Mouse (Mus musculus) heart, embryonic 12.5 days (tissue): ENCODE results near the gene Lsm2. TPM values are rescaled to one million over a fixed set of nuclear protein-coding genes. Genes with fewer than 3 reads are reported as not detected.
A peak's percentile ranks its signal among the peaks of the same experiment; 100 is the strongest.
"Not testable (repeated sequence)": the region's sequence is repeated elsewhere in the genome, so short reads cannot be mapped to it uniquely, and the experiment has no call there.

Source experiments
- ATAC-seq: fragments of 200-750 bp; cut with Nextera tagmentation; 2 replicates; pipeline ENCODE4 v1.8.0; 2017; ENCODE audit warnings: moderate TSS enrichment, moderate library complexity; ENCODE audit not compliant: insufficient number of reproducible peaks, low FRiP score
- H3K27ac ChIP-seq: fragments of 300-500 bp; sonication (generic); 2 replicates; pipeline ENCODE4 v1.5.1; 2016; ENCODE audit warnings: mild to moderate bottlenecking, moderate library complexity; ENCODE audit not compliant: poor library complexity, severe bottlenecking
- H3K27me3 ChIP-seq: fragments of 300-500 bp; sonication (generic); replicated peaks from 2 replicates; pipeline ENCODE4 v1.6.1; 2016; ENCODE audit warnings: mild to moderate bottlenecking, moderate library complexity
- H3K36me3 ChIP-seq: fragments of 300-500 bp; sonication (generic); 2 replicates; pipeline ENCODE4 v1.6.1; 2016; ENCODE audit warnings: mild to moderate bottlenecking, moderate library complexity
- H3K4me1 ChIP-seq: fragments of 300-500 bp; sonication (generic); replicated peaks from 2 replicates; pipeline ENCODE4 v1.6.1; 2016; ENCODE audit warnings: mild to moderate bottlenecking
- H3K4me2 ChIP-seq: fragments of 300-500 bp; sonication (generic); 2 replicates; pipeline ENCODE4 v1.6.1; 2016; ENCODE audit warnings: mild to moderate bottlenecking, moderate library complexity
- H3K4me3 ChIP-seq: fragments of 300-500 bp; sonication (generic); 2 replicates; pipeline ENCODE4 v1.5.1; 2016; ENCODE audit warnings: mild to moderate bottlenecking
- H3K9ac ChIP-seq: fragments of 300-500 bp; sonication (generic); 2 replicates; pipeline ENCODE4 v1.6.1; 2016; ENCODE audit warnings: mild to moderate bottlenecking, moderate library complexity
- H3K9me3 ChIP-seq: fragments of 300-500 bp; sonication (generic); replicated peaks from 2 replicates; pipeline ENCODE4 v1.6.1; 2016; ENCODE audit warnings: mild to moderate bottlenecking, moderate library complexity
- WGBS: fragments of 180-500 bp; shearing (Covaris S2); methylation state at CpG from one replicate; pipeline ENCODE4 v1.1.7; 2016; 5-methylcytosine and 5-hydroxymethylcytosine counted together
- polyA plus RNA-seq: library from polyadenylated mRNA; unstranded; fragments of >200 nt; fragmentation: Nextera tagmentation; extraction: Ambion mirVana; gene quantifications from 2 replicates; pipeline ENCODE4 v1.2.1, GENCODE M21; 2016

Lsm2 gene
- polyA plus RNA-seq, 1 experiment from 2014 or later, result 145 TPM

- H3K4me3 ChIP-seq, result peak overlapping the region; percentile 79; the same call in 1 of the 2 replicates
- no peak for ATAC-seq
- peaks cover 44% of the 10 kb centered on the region for H3K36me3 ChIP-seq
- peak overlapping the region; percentile 96 for H3K4me2 ChIP-seq
- no peak overlapping the region for H3K27ac ChIP-seq
- WGBS, result 62% methylated on average over 9 of the region's 9 CpGs
- peaks cover 35% of the 10 kb centered on the region for H3K4me1 ChIP-seq
- H3K9me3 ChIP-seq, result no peaks in the 10 kb centered on the region
- no peaks in the 10 kb centered on the region for H3K27me3 ChIP-seq
- H3K9ac ChIP-seq, result no peak overlapping the region; the same call in 1 of the 2 replicates
These were observed 21.6 kb downstream of the Lsm2 start for GRCm38 (mm10) chr17:35003022-35003838.

DNA sequence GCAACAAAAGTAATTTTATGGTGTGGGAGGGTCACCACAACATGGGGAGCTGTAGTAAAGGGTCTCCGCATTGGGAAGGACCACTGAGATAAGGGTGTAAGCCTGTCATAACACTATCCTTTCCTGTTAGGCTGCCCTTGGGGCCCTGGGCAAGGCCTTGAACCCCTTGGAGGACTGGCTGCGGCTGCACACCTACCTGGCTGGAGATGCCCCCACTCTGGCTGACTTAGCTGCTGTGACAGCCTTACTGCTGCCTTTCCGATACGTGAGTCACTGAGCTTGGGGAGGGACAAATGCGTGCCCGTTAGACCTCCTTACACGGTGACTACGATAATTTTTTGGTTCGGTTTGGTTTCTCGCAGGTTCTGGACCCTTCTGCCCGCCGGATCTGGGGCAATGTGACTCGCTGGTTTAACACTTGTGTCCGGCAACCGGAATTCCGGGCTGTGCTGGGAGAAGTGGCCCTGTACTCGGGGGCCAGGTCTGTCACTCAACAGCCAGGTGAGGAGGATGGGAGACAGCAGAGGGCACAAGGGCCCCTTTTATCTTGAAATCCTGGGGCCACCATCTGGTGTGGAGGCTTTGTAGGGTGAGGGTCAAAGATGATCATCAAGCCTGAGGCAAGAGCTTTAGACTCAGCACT, 22.5 kb downstream of the Lsm2 start:
- WGBS, result 89% methylated on average over 17 of the region's 17 CpGs
- H3K36me3 ChIP-seq, result peaks cover 50% of the 10 kb centered on the region

GRCm38 (mm10) chr17:35005158-35005557, 23.5 kb downstream of the Lsm2 start:
- H3K4me1 ChIP-seq, result peaks cover 17% of the 10 kb centered on the region
- H3K9ac ChIP-seq, result no peak overlapping the region
- H3K4me3 ChIP-seq, result 0 out of 2 replicates have a peak overlapping the region, but pooled peaks have one; percentile 0
- no peak for ATAC-seq
- H3K27ac ChIP-seq, result no peak overlapping the region
- H3K27me3 ChIP-seq, result no peaks in the 10 kb centered on the region
- 91% methylated on average over 10 of the region's 10 CpGs for WGBS
- no peak overlapping the region for H3K4me2 ChIP-seq
- no peaks in the 10 kb centered on the region for H3K9me3 ChIP-seq
- peaks cover 59% of the 10 kb centered on the region for H3K36me3 ChIP-seq

More for the DNA sequence above, 22.5 kb downstream of the Lsm2 start:
- Histone ChIP-seq H3K27me3 (no peaks in the 10 kb centered on the region), H3K4me1 (peaks cover 26% of the 10 kb centered on the region), H3K4me3 (no peak overlapping the region), H3K4me2 (no peak overlapping the region), H3K9me3 (no peaks in the 10 kb centered on the region), H3K27ac (no peak overlapping the region), H3K9ac (no peak overlapping the region)
- no peak for ATAC-seq

GRCm38 (mm10) chr17:35005902-35006301, 24.2 kb downstream of the Lsm2 start:
- 93% methylated on average over 4 of the region's 5 CpGs for WGBS
- not testable (repeated sequence) for H3K9me3 ChIP-seq, H3K27ac ChIP-seq, H3K4me2 ChIP-seq, H3K4me3 ChIP-seq, ATAC-seq, H3K9ac ChIP-seq, H3K27me3 ChIP-seq
- Histone ChIP-seq H3K36me3 (peaks cover 66% of the 10 kb centered on the region), H3K4me1 (peaks cover 17% of the 10 kb centered on the region)

DNA sequence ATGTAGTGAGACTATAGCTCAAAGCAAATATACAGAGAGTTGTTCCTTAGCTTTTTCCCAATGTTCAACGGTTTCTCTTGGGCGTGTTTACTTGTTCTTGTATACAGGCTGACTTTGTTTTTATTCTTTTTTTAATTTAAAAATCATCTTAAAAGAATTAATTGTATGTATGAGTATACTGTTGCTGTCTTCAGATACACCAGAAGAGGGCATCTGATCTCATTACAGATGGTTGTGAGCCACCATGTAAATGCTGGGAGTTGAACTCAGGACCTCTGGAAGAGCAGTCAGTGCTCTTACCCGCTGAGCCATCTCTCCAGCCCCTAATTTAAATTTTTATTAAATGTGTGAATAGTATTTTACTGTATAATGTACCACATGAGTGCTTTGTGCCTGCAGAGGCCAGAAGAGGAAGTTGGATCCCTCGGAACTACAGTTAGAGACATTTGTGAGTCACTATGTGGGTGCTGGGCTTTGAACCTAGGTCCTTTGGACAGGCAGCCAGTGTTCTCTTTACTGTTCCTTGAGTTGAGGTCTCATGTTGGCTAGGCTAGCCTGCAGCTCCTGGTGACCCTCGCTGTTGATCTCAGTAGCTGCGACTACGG, 25.8 kb downstream of the Lsm2 start:
- 97% methylated on average over 7 of the region's 7 CpGs for WGBS
- Histone ChIP-seq H3K9ac (no peak overlapping the region), H3K27me3 (no peaks in the 10 kb centered on the region), H3K4me1 (peaks cover 12% of the 10 kb centered on the region), H3K4me2 (no peak overlapping the region), H3K27ac (no peak overlapping the region), H3K4me3 (no peak overlapping the region), H3K36me3 (peaks cover 82% of the 10 kb centered on the region), H3K9me3 (no peaks in the 10 kb centered on the region)
- ATAC-seq, result no peak

DNA sequence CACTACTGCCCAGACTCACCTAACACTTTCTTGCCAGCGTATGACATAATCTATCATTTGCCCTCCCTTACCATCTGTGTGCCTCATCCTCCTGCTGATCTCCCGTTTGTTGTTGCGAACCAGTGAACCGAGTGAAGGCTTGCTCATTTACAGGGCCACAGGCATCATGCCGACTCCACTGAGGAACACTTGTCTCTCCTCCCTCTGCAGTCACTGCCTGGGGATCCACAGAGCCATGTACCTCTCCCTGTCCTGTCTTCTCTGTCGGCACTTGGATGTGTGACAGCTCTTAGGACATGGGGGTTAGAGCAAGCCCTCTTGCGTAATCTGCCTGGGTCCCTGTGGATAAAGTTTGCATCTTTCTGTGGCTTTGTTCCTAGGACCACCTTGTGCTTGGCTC, 27.9 kb downstream of the Lsm2 start:
- Histone ChIP-seq H3K4me2 (no peak overlapping the region), H3K27ac (no peak overlapping the region), H3K9me3 (no peaks in the 10 kb centered on the region), H3K4me1 (no peaks in the 10 kb centered on the region), H3K9ac (no peak overlapping the region), H3K36me3 (peaks cover 96% of the 10 kb centered on the region), H3K4me3 (no peak overlapping the region), H3K27me3 (no peaks in the 10 kb centered on the region)
- ATAC-seq, result no peak
- WGBS, result 90% methylated on average over 7 of the region's 7 CpGs

DNA sequence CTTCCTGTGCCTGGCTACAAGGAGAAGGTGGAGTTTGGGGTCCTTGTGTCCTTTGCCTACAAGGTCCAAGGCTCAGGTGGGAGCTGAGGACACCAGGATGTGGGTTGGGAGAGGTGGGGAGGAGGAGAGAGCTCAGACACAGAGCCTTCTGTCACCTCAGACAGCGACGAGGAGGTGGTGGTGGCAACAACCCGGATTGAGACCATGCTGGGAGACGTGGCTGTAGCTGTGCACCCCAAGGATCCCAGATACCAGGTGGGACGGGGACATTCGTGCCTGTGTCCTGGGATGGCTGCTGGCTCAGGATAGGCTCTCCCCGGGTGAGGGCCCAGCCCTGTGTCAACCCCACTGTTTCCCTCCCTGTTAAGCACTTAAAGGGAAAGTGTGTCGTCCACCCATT, 29.8 kb downstream of the Lsm2 start:
- peaks cover 98% of the 10 kb centered on the region for H3K36me3 ChIP-seq
- H3K27me3 ChIP-seq, result no peaks in the 10 kb centered on the region
- H3K27ac ChIP-seq, result no peak overlapping the region
- H3K4me2 ChIP-seq, result no peak overlapping the region
- no peak for ATAC-seq
- H3K4me3 ChIP-seq, result no peak overlapping the region
- peak overlapping the region; percentile 17; the same call in 1 of the 2 replicates for H3K9ac ChIP-seq
- WGBS, result 88% methylated on average over 8 of the region's 8 CpGs
- H3K4me1 ChIP-seq, result peaks cover 10% of the 10 kb centered on the region
- no peaks in the 10 kb centered on the region for H3K9me3 ChIP-seq

GRCm38 (mm10) chr17:35012430-35012829, 30.8 kb downstream of the Lsm2 start:
- no peaks in the 10 kb centered on the region for H3K9me3 ChIP-seq
- H3K4me2 ChIP-seq, result no peak overlapping the region
- no peak overlapping the region for H3K27ac ChIP-seq
- H3K27me3 ChIP-seq, result no peaks in the 10 kb centered on the region
- no peak overlapping the region for H3K4me3 ChIP-seq
- peaks cover 90% of the 10 kb centered on the region for H3K36me3 ChIP-seq
- WGBS, result 85% methylated on average over 13 of the region's 13 CpGs
- ATAC-seq, result no peak
- H3K9ac ChIP-seq, result no peak overlapping the region
- H3K4me1 ChIP-seq, result peaks cover 16% of the 10 kb centered on the region

DNA sequence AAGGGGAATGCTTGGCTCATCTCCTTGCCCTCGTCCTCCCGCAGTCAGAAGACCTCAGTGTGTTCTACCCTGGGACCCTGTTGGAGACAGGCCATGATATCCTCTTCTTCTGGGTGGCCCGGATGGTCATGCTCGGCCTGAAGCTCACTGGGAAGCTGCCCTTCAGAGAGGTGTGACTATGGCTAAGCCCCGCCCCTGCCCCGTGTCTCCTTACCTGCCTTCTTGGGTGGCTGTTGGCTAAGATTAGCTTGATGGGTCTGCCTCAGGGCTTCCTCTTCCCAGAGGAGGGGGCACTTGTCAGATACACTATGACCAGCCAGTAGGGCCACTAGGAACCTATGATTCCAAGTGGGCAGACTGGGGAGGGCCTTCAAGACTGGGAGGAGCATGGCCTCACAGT, 31.6 kb downstream of the Lsm2 start:
- Histone ChIP-seq H3K4me2 (no peak overlapping the region), H3K36me3 (peaks cover 82% of the 10 kb centered on the region), H3K4me1 (peaks cover 16% of the 10 kb centered on the region), H3K9me3 (no peaks in the 10 kb centered on the region), H3K9ac (no peak overlapping the region), H3K4me3 (no peak overlapping the region), H3K27me3 (no peaks in the 10 kb centered on the region; the same call in 1 of the 2 replicates), H3K27ac (no peak overlapping the region)
- 85% methylated on average over 6 of the region's 6 CpGs for WGBS
- ATAC-seq, result no peak

DNA sequence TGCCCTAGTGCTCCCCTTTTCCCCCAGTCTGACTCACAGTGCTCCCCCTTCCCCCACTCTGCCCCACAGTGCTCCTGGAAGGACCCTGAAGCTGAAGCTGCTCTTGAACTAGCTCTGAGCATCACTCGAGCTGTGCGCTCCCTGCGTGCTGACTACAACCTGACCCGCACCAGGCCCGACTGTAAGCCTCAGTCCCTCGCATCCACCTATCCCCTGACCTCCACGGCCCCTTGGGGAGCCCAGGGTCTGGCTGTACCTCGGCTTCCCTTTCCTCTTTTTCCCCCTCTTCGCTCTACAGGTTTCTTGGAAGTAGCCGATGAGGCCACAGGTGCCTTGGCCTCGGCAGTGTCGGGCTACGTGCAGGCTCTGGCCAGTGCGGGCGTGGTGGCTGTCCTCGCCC, 33.6 kb downstream of the Lsm2 start:
- WGBS, result 92% methylated on average over 16 of the region's 16 CpGs

GRCm38 (mm10) chr17:35016376-35016775, 34.7 kb downstream of the Lsm2 start, which contains the start of gene Vwa7:
Gene Vwa7 (plus strand): TSS chr17:35016579.
- H3K4me2 ChIP-seq, result no peak within 1 kb of the TSS
- H3K9ac ChIP-seq, result peak within 1 kb of the TSS; percentile 33; the same call in 1 of the 2 replicates
- no peak; the same call in 1 of the 2 replicates for ATAC-seq
- no peaks in the 10 kb centered on the region for H3K9me3 ChIP-seq
- H3K4me1 ChIP-seq, result peaks cover 23% of the 10 kb centered on the region
- H3K4me3 ChIP-seq, result no peak within 1 kb of the TSS
- peaks cover 5% of the 10 kb centered on the region; the same call in 1 of the 2 replicates for H3K27me3 ChIP-seq
- H3K36me3 ChIP-seq, result peaks cover 51% of the 10 kb centered on the region
- 53% methylated on average over 12 of the region's 12 CpGs for WGBS
- peak within 1 kb of the TSS; percentile 16; the same call in 1 of the 2 replicates for H3K27ac ChIP-seq

More for the DNA sequence above, 33.6 kb downstream of the Lsm2 start:
- Histone ChIP-seq H3K36me3 (peaks cover 62% of the 10 kb centered on the region), H3K4me3 (no peak overlapping the region), H3K27me3 (peaks cover 3% of the 10 kb centered on the region; the same call in 1 of the 2 replicates), H3K9me3 (no peaks in the 10 kb centered on the region), H3K4me1 (peaks cover 16% of the 10 kb centered on the region), H3K4me2 (no peak overlapping the region), H3K27ac (no peak overlapping the region), H3K9ac (peak overlapping the region; percentile 33; the same call in 1 of the 2 replicates)
- ATAC-seq, result no peak
